Mouse (Mus musculus) layer of hippocampus, adult 11-12 months (tissue): ENCODE results near the gene Gm20388.
A peak's percentile ranks its signal among the peaks of the same experiment; 100 is the strongest.

Source experiments
- DNase-seq: peaks from one replicate; pipeline ENCODE4 v3.0.0; 2022; ENCODE audit warnings: low spot score

Gene Gm20388

GRCm38 (mm10) chr8:120549922-120550321 lies 639.3 kb downstream of the Gm20388 start:
- no peak for DNase-seq

- DNase-seq = no peak
These were observed 639.8 kb downstream of the Gm20388 start for GRCm38 (mm10) chr8:120550430-120550829.

- DNase-seq = no peak
These were observed 640.5 kb downstream of the Gm20388 start for GRCm38 (mm10) chr8:120550937-120551676.

- DNase-seq = no peak
These were observed 641.0 kb downstream of the Gm20388 start for GRCm38 (mm10) chr8:120551677-120551980.

- no peak for DNase-seq
These were observed 641.9 kb downstream of the Gm20388 start for GRCm38 (mm10) chr8:120552509-120552908.

- DNase-seq = no peak
These were observed 642.9 kb downstream of the Gm20388 start for GRCm38 (mm10) chr8:120553441-120554123.

- no peak for DNase-seq
These were observed 643.9 kb downstream of the Gm20388 start for GRCm38 (mm10) chr8:120554466-120555039.

GRCm38 (mm10) chr8:120556198-120556892 lies 645.7 kb downstream of the Gm20388 start:
- DNase-seq = no peak

GRCm38 (mm10) chr8:120557170-120557965 lies 646.7 kb downstream of the Gm20388 start:
- DNase-seq = peak; percentile 88

- no peak for DNase-seq
These were observed 647.5 kb downstream of the Gm20388 start for GRCm38 (mm10) chr8:120558162-120558561.

- DNase-seq = no peak
These were observed 649.0 kb downstream of the Gm20388 start for GRCm38 (mm10) chr8:120559654-120560053.

GRCm38 (mm10) chr8:120560535-120560934 lies 649.9 kb downstream of the Gm20388 start:
- no peak for DNase-seq

GRCm38 (mm10) chr8:120561539-120562435 lies 651.1 kb downstream of the Gm20388 start:
- DNase-seq = no peak

- DNase-seq = no peak
These were observed 652.2 kb downstream of the Gm20388 start for GRCm38 (mm10) chr8:120562680-120563347.

- no peak for DNase-seq
These were observed 652.7 kb downstream of the Gm20388 start for GRCm38 (mm10) chr8:120563348-120563724.

- DNase-seq = peak; percentile 87
These were observed 653.5 kb downstream of the Gm20388 start for GRCm38 (mm10) chr8:120563851-120564837.

GRCm38 (mm10) chr8:120565151-120565711 lies 654.6 kb downstream of the Gm20388 start:
- no peak for DNase-seq

- DNase-seq = no peak
These were observed 656.0 kb downstream of the Gm20388 start for GRCm38 (mm10) chr8:120566681-120567080.

- no peak for DNase-seq
These were observed 657.1 kb downstream of the Gm20388 start for GRCm38 (mm10) chr8:120567731-120568130.
